Mouse (Mus musculus) heart, adult 2 months (tissue): ENCODE data around the gene Gm42957.

ENCODE experiments used
- CTCF ChIP-seq: fragments of 200-600 bp; IDR thresholded peaks from 2 replicates; pipeline ENCODE4 v1.8.1; 2022; ENCODE audit warnings: antibody characterized with exemption, mild to moderate bottlenecking, moderate library complexity
- EP300 ChIP-seq: fragments of 200-500 bp; IDR thresholded peaks from 2 replicates; pipeline ENCODE4 v1.6.1; 2011; ENCODE audit warnings: low read depth, low read length, control low read depth; ENCODE audit not compliant: insufficient read depth
- POLR2A ChIP-seq: fragments of 200-500 bp; IDR thresholded peaks from 2 replicates; pipeline ENCODE4 v1.6.1; 2011; ENCODE audit warnings: mild to moderate bottlenecking, low read depth, low read length, control low read depth; ENCODE audit not compliant: insufficient read depth

- TF ChIP-seq CTCF (no peak), POLR2A (no peak), EP300 (no peak)
These were observed 37.8 kb upstream of the Gm42957 start for GRCm38 (mm10) chr3:96597435-96597891.
